Mouse (Mus musculus) frontal cortex, postnatal 14 days (tissue): ENCODE data around the gene Serpine2.

Experiments used
- DNase-seq, 2 experiments: peaks; one replicate each; pipeline ENCODE4 v3.0.0; 2022; ENCODE audit warnings: low spot score in 2 of 2

Gene Serpine2

GRCm38 (mm10) chr1:79861130-79861942 lies at the start of gene Serpine2:
Gene Serpine2 (minus strand): TSS chr1:79861180.
- DNase-seq: peak; percentile 24 to 29

- DNase-seq: no peak
These were observed 46.8 kb upstream of the Serpine2 start for GRCm38 (mm10) chr1:79907811-79908210.

GRCm38 (mm10) chr1:79905241-79905640 lies 44.3 kb upstream of the Serpine2 start:
- DNase-seq: no peak

- no peak for DNase-seq
These were observed 41.9 kb upstream of the Serpine2 start for GRCm38 (mm10) chr1:79902901-79903300.

- no peak for DNase-seq
These were observed 21.7 kb upstream of the Serpine2 start for GRCm38 (mm10) chr1:79882648-79883047.

- DNase-seq: no peak
These were observed 13.8 kb upstream of the Serpine2 start for GRCm38 (mm10) chr1:79874741-79875140.

- peak in 1 of 2 experiments; percentile 15 for DNase-seq
These were observed 455 bp downstream of the Serpine2 start for GRCm38 (mm10) chr1:79860411-79861039.

- DNase-seq: no peak
These were observed 1.0 kb downstream of the Serpine2 start for GRCm38 (mm10) chr1:79859975-79860374.

GRCm38 (mm10) chr1:79859026-79859425 lies 2.0 kb downstream of the Serpine2 start:
- no peak for DNase-seq

GRCm38 (mm10) chr1:79858389-79858994 lies 2.5 kb downstream of the Serpine2 start:
- no peak for DNase-seq

- peak in 1 of 2 experiments; percentile 8 for DNase-seq
These were observed 3.1 kb downstream of the Serpine2 start for GRCm38 (mm10) chr1:79857681-79858388.

GRCm38 (mm10) chr1:79856756-79857155 lies 4.2 kb downstream of the Serpine2 start:
- DNase-seq: no peak

- DNase-seq: no peak
These were observed 7.5 kb downstream of the Serpine2 start for GRCm38 (mm10) chr1:79853527-79853926.

- DNase-seq: no peak
These were observed 10.6 kb downstream of the Serpine2 start for GRCm38 (mm10) chr1:79850341-79850740.

- no peak for DNase-seq
These were observed 12.3 kb downstream of the Serpine2 start for GRCm38 (mm10) chr1:79848663-79849062.

GRCm38 (mm10) chr1:79846891-79847290 lies 14.1 kb downstream of the Serpine2 start:
- DNase-seq: no peak

GRCm38 (mm10) chr1:79832719-79833404 lies 28.1 kb downstream of the Serpine2 start:
- DNase-seq: no peak

- DNase-seq: no peak
These were observed 36.9 kb downstream of the Serpine2 start for GRCm38 (mm10) chr1:79823951-79824633.

GRCm38 (mm10) chr1:79822806-79823525 lies 38.0 kb downstream of the Serpine2 start:
- peak in 1 of 2 experiments; percentile 25 for DNase-seq

GRCm38 (mm10) chr1:79819296-79819879 lies 41.6 kb downstream of the Serpine2 start:
- no peak for DNase-seq
